Mouse (Mus musculus) c-Kit-positive CD71-positive TER-119-positive erythroid progenitor cells, embryonic 14.5 days (primary cell): ENCODE data around the gene Zcchc9.

Experiments used
- DNase-seq: peaks from one replicate; pipeline ENCODE4 v3.0.0-alpha.2; 2013; ENCODE audit warnings: low spot score

The Zcchc9 gene

GRCm38 (mm10) chr13:91761654-91762445 is 45.7 kb downstream of the Zcchc9 start:
- no peak for DNase-seq

- no peak for DNase-seq
Measured at GRCm38 (mm10) chr13:91760302-91761050, 47.0 kb downstream of the Zcchc9 start.

- DNase-seq = no peak
Measured at GRCm38 (mm10) chr13:91759791-91760190, 47.7 kb downstream of the Zcchc9 start.

GRCm38 (mm10) chr13:91758316-91759048 is 49.0 kb downstream of the Zcchc9 start:
- no peak for DNase-seq

GRCm38 (mm10) chr13:91756230-91756629 is 51.3 kb downstream of the Zcchc9 start:
- no peak for DNase-seq

- DNase-seq = no peak
Measured at GRCm38 (mm10) chr13:91754762-91755161, 52.7 kb downstream of the Zcchc9 start.

GRCm38 (mm10) chr13:91753724-91754123 is 53.8 kb downstream of the Zcchc9 start:
- no peak for DNase-seq

- DNase-seq = no peak
Measured at GRCm38 (mm10) chr13:91749981-91750380, 57.5 kb downstream of the Zcchc9 start.

GRCm38 (mm10) chr13:91748401-91748800 is 59.1 kb downstream of the Zcchc9 start:
- DNase-seq = no peak
